Mouse (Mus musculus): ENCODE results near the gene Gm15517.

DNA sequence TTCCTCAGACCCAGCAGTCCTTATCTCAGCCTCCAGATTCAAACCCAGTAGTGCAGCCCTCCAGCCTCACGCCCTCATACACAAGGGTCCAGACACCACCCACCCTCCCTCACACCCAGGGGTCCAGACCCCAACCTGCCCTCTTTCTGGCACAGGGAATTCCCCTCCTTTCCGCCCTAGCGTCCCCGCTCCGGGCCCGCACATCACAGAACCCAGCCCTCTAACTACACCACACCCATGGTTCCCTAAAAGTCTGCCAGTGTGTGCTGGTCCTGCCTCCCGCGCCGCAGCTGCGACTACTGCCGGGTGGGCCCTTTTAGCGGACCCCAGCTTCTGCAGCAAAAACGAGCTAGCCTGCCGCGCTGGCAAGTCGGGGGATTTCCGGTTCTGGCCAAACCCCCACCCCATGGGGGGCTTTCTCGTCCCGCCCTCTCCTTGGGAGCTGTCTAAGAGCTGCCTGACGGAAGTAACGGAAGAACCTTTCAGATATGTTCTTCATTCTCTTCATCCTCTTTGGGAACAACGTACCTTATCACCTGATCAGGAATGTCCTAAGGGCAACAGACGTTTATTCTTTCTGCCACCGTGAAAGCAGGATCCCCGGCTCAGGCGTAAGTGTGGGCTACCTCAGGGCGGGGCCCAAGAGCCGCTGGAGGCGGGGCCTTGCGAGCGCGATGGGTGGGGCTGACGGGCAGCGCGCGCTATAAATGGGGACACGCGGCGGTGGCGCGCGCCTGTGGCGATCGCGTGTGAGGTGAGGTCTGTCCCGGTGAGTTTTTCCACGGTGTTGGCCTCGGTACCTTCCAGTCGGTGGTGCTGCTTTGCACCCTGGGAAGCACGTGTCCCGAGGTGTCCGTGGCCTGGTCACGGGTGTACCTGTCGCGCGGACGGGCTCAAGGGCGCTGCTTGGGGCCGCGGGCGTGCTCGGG is 14.9 kb upstream of the Gm15517 start, which contains the start of the genes 1700028J19Rik and 2410002F23Rik:
- TF ChIP-seq CTCF (IDR thresholded peaks at IDR 0.05; ENCODE audit: extremely low read depth, insufficient read length, insufficient replicate concordance, low read depth, low read length) (no peak), POLR2A (IDR thresholded peaks at IDR 0.05; ENCODE audit: low read depth, low read length) (peak; percentile 91)

Measured in small intestine, adult 2 months (tissue).